Mouse (Mus musculus): ENCODE data around the gene Glo1.

GRCm38 (mm10) chr17:30663170-30663569 lies 36.5 kb upstream of the Glo1 start:
- no peak for TF ChIP-seq CTCF (IDR thresholded peaks at IDR 0.05)
- TF ChIP-seq POLR2A (IDR thresholded peaks at IDR 0.05; ENCODE audit: insufficient read depth, low read depth, low read length), result no peak
